Mouse (Mus musculus) liver, embryonic 11.5 days (tissue): ENCODE data around the gene Prom2. TPM values are rescaled to one million over a fixed set of nuclear protein-coding genes. Genes with fewer than 3 reads are reported as not detected.

Experiments used
- ATAC-seq: fragments of 200-750 bp; cut with Nextera tagmentation; replicated peaks from 2 replicates; pipeline ENCODE4 v1.8.0; 2017; ENCODE audit warnings: moderate number of reproducible peaks, mild to moderate bottlenecking, moderate TSS enrichment, moderate library complexity; ENCODE audit not compliant: low FRiP score
- DNase-seq: peaks from one replicate; pipeline ENCODE4 v3.0.0-alpha.2; 2017; ENCODE audit warnings: low spot score
- H3K27ac ChIP-seq: fragments of 300-500 bp; sonication (generic); 2 replicates; pipeline ENCODE4 v1.5.1; 2014; ENCODE audit warnings: mild to moderate bottlenecking, low read depth, low read length, control low read depth
- H3K27me3 ChIP-seq: fragments of 300-500 bp; sonication (generic); replicated peaks from 2 replicates; pipeline ENCODE4 v1.6.1; 2014; ENCODE audit warnings: low read length, mixed read lengths; ENCODE audit not compliant: control insufficient read depth, insufficient read depth
- H3K36me3 ChIP-seq: fragments of 300-500 bp; sonication (generic); 2 replicates; pipeline ENCODE4 v1.6.1; 2014; ENCODE audit warnings: mild to moderate bottlenecking, low read length, moderate library complexity, mixed read lengths; ENCODE audit not compliant: control insufficient read depth, insufficient read depth
- H3K4me1 ChIP-seq: fragments of 300-500 bp; sonication (generic); replicated peaks from 2 replicates; pipeline ENCODE4 v1.6.1; 2014; ENCODE audit warnings: low read length, mixed read lengths; ENCODE audit not compliant: control insufficient read depth, insufficient read depth
- H3K4me2 ChIP-seq: fragments of 300-500 bp; sonication (generic); 2 replicates; pipeline ENCODE4 v1.6.1; 2014; ENCODE audit warnings: mild to moderate bottlenecking, control low read depth, moderate library complexity
- H3K4me3 ChIP-seq: fragments of 300-500 bp; sonication (generic); 2 replicates; pipeline ENCODE4 v1.5.1; 2014; ENCODE audit warnings: low read depth, low read length, control low read depth
- H3K9ac ChIP-seq: fragments of 300-500 bp; sonication (generic); 2 replicates; pipeline ENCODE4 v1.6.1; 2014; ENCODE audit warnings: low read depth, low read length, control low read depth
- H3K9me3 ChIP-seq: fragments of 300-500 bp; sonication (generic); 2 replicates; pipeline ENCODE4 v1.6.1; 2016; ENCODE audit warnings: low read length, inconsistent platforms, mixed read lengths; ENCODE audit not compliant: control insufficient read depth
- WGBS: fragments of 180-500 bp; shearing (Covaris S2); extraction: QIAGEN DNeasy Blood & Tissue Kit; methylation state at CpG from one replicate; pipeline ENCODE4 v1.1.7; 2014; 5-methylcytosine and 5-hydroxymethylcytosine counted together
- polyA plus RNA-seq: library from polyadenylated mRNA; unstranded; fragments of >200 nt; fragmentation: Nextera tagmentation; extraction: Ambion mirVana; gene quantifications from 2 replicates; pipeline ENCODE4 v1.2.1, GENCODE M21; 2014

Prom2 gene
- polyA plus RNA-seq, 1 experiment from 2014 or later: 0.25 TPM

DNA sequence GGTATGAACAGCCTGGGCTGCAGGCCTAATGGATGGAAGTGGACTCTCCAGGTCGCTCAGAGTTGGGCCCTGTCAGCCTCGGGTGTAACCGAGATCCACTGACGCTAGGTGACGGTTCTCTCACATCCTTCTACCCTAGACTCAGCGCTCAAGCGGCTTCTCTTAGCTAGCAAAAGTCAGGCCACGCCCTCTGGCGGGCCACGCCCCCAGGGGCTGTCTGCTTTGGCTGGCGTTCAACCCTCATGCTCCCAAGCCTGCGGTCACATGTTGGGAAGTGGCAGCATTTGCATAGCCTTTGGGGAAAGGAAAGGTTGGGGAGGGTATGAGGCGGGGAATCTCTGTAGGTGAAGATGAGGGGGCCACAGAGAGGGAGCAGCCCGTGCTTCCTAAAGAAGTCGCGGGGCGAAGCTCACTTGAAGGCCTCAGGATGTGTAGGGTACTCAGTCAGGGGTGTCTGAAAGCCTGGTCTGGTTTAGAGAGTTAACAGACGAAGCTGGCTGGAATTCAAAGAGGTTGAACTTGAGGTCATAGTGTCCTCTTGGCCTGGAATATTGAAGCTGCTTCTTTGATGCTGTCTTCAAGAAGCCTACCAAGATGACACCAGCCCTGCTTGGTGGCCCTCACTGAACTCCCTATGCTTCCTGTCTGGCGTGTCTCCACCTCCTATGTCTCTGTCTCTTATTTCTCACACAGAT, 56.6 kb downstream of the Prom2 start:
- Histone ChIP-seq H3K9me3 (no peaks in the 10 kb centered on the region), H3K4me3 (no peak overlapping the region), H3K27ac (no peak overlapping the region), H3K36me3 (no peaks in the 10 kb centered on the region), H3K27me3 (peaks cover 64% of the 10 kb centered on the region), H3K4me2 (peak overlapping the region; percentile 46), H3K4me1 (peaks cover 4% of the 10 kb centered on the region; the same call in 1 of the 2 replicates), H3K9ac (no peak overlapping the region)
- peak; percentile 67 for DNase-seq
- ATAC-seq: peak; percentile 59; the same call in 1 of the 2 replicates
- WGBS: 10% methylated on average over 19 of the region's 19 CpGs

DNA sequence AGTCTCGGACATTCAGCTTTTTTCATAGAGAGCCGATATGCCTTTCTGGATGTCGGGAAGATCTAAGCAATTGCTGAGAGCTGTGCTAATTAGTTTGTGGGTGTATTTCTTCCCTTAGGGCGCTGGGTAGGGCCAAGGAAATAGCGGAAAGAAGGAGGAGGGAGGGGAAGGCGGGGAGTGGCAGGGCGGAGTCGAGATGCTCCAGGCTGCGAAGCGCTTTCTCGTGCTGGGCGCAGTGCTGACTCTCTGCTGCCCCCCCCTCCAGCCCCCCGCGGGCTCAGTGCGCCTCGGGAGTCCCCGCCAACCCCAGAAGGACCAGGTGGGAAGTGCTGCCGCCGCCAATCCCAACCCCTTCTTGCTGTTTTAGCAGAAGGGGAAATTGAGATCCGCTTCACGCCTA, 58.3 kb downstream of the Prom2 start:
- ATAC-seq: no peak
- Histone ChIP-seq H3K4me3 (peak overlapping the region; percentile 47; the same call in 1 of the 2 replicates), H3K27me3 (peaks cover 69% of the 10 kb centered on the region), H3K9ac (no peak overlapping the region), H3K4me2 (peak overlapping the region; percentile 67), H3K9me3 (no peaks in the 10 kb centered on the region), H3K27ac (no peak overlapping the region), H3K36me3 (no peaks in the 10 kb centered on the region), H3K4me1 (peaks cover 4% of the 10 kb centered on the region; the same call in 1 of the 2 replicates)
- 2% methylated on average over 20 of the region's 21 CpGs for WGBS
- no peak for DNase-seq

DNA sequence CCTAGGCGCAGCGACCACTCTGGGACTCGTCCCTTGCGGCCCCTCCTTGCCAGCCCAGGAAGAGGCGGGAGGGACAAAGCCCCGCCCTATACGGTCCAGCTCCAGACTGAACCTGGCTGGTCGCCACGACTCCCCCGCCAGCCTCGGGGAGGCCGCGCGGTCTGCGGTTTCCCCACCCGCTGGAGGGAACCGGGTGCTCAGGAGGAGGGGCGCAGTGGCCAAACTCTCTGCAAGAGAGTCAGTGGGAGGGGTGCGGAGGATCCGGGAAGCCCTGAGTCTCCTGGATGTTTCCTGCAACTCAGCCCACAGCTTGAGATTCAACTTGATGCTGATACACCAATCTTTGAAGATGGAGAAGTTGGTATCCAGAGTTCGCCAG, 58.7 kb downstream of the Prom2 start:
- Histone ChIP-seq H3K27ac (no peak overlapping the region), H3K4me3 (peak overlapping the region; percentile 47), H3K9ac (no peak overlapping the region), H3K9me3 (no peaks in the 10 kb centered on the region), H3K27me3 (peaks cover 69% of the 10 kb centered on the region), H3K36me3 (no peaks in the 10 kb centered on the region), H3K4me2 (peak overlapping the region; percentile 67), H3K4me1 (peaks cover 4% of the 10 kb centered on the region; the same call in 1 of the 2 replicates)
- under 1% methylated on average over 21 of the region's 21 CpGs for WGBS
- peak; percentile 56 for DNase-seq
- ATAC-seq: peak; percentile 53

DNA sequence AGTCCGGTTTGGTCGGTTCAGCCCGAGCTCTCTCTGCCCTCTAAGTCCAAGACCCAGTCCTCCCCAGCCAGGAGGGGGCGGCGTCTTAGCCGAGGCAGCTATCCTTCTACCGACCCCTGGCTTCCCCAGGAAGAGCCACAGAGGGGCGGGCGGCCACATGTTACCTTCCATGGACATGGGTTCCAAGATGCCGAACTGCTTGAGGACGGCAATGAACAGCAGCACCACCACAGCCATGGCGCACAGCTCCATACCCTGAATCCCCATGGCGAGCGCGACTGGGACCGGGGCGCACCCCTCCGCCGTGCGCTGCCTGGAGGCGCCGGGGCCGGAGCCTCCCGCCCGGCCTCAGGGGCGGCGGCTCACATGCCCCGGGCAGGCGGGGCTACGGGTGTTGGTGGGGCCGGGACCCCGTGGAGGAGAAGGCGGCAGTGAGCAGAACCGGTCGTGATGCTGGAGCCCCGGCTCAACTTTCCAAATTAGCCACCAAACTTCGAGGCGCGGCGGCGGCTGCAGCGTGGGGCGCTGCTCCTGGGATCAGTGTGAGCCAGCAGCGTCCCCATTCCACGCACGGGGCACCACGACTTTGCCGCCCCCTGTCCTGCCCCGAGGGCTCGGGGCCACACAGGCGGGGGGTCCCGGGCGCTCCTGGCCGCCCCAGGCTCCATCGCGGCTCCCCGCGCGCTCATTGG, 59.3 kb downstream of the Prom2 start:
- Histone ChIP-seq H3K4me3 (peak overlapping the region; percentile 47), H3K36me3 (no peaks in the 10 kb centered on the region), H3K4me1 (peaks cover 4% of the 10 kb centered on the region; the same call in 1 of the 2 replicates), H3K27me3 (peaks cover 69% of the 10 kb centered on the region), H3K9ac (no peak overlapping the region; the same call in 1 of the 2 replicates), H3K4me2 (peak overlapping the region; percentile 67), H3K27ac (no peak overlapping the region), H3K9me3 (no peaks in the 10 kb centered on the region)
- WGBS: under 1% methylated on average over 59 of the region's 59 CpGs
- ATAC-seq (no peak), DNase-seq (no peak)

DNA sequence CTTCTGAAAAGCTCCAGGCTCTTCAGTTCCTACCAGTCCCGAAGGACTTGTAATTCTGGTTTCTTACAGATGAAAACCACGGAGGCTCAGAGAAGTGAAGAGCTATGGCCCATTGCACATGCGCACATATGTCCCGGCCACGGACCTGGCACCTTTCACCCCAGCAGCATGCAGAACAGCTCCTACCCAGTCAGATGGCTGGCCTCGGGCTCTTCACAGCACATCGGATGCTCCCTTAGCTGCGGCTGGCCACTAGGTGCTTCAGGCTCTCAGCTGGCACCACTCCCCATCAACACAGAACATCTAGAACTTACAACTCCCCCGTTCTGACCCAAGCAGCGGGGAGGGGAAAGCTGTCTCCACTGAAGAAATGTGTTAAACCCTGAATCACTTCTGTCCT, 61.5 kb downstream of the Prom2 start:
- peaks cover 4% of the 10 kb centered on the region; the same call in 1 of the 2 replicates for H3K4me1 ChIP-seq
- no peaks in the 10 kb centered on the region for H3K9me3 ChIP-seq
- H3K27ac ChIP-seq: no peak overlapping the region
- H3K27me3 ChIP-seq: peaks cover 57% of the 10 kb centered on the region
- no peak overlapping the region for H3K4me3 ChIP-seq
- ATAC-seq (no peak), DNase-seq (no peak)
- no peaks in the 10 kb centered on the region for H3K36me3 ChIP-seq
- 59% methylated on average over 10 of the region's 10 CpGs for WGBS
- no peak overlapping the region for H3K4me2 ChIP-seq
- H3K9ac ChIP-seq: no peak overlapping the region

DNA sequence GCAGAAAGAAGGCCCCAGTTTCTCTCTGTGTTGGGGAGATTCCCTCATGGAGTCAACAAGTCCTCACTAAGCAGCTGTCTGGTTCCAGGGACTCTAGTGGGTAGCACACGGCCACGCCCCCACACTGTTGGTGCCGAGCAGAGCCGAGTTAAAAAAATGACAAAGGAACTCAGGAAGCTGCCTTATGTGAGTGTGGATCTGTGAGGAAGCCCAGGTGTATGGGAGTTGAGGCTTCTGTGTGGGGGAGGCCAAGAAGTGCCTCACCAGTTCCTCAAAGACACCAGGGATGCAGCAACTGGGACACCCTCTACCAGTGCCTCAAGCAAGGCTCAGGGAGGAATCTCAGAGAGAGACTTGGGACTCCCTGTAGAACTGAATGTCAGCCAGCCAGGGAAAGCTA, 62.1 kb downstream of the Prom2 start:
- Histone ChIP-seq H3K9me3 (no peaks in the 10 kb centered on the region), H3K4me3 (no peak overlapping the region), H3K4me2 (no peak overlapping the region), H3K9ac (no peak overlapping the region), H3K27ac (no peak overlapping the region), H3K27me3 (peaks cover 51% of the 10 kb centered on the region), H3K4me1 (peaks cover under 1% of the 10 kb centered on the region; the same call in 1 of the 2 replicates), H3K36me3 (no peaks in the 10 kb centered on the region)
- 85% methylated on average over 4 of the region's 4 CpGs for WGBS
- ATAC-seq: no peak
- DNase-seq: no peak

Other genes with a start within 250 kb of the Prom2 start
- gene Dusp2, start 205.3 kb downstream of the Prom2 start, polyA plus RNA-seq: 8.8 and 10.1 TPM in 2 replicates
- not detected in 2 replicates for gene Astl, start 202.8 kb downstream of the Prom2 start, polyA plus RNA-seq
- 20.1 and 20.7 TPM in 2 replicates for gene Adra2b, start 178.3 kb downstream of the Prom2 start, polyA plus RNA-seq
- gene Gpat2, start 116.3 kb downstream of the Prom2 start, polyA plus RNA-seq: 0.43 and 0.92 TPM in 2 replicates
- 16.6 and 19.9 TPM in 2 replicates for gene Fahd2a, start 96.9 kb downstream of the Prom2 start, polyA plus RNA-seq
- gene Kcnip3, start 19.4 kb downstream of the Prom2 start, polyA plus RNA-seq: 1.3 and 1.4 TPM in 2 replicates
- gene Zfp661, start 45.6 kb upstream of the Prom2 start, polyA plus RNA-seq: 3.2 and 4.0 TPM in 2 replicates
- 202 and 214 TPM in 2 replicates for gene Mrps5, start 45.8 kb upstream of the Prom2 start, polyA plus RNA-seq
- 0.11 TPM in 1 of 2 replicates, not detected in the other for gene Mal, start 115.2 kb upstream of the Prom2 start, polyA plus RNA-seq
- gene Mall, start 188.5 kb upstream of the Prom2 start, polyA plus RNA-seq: 0.17 and 0.22 TPM in 2 replicates
- gene Nphp1, start 247.4 kb upstream of the Prom2 start, polyA plus RNA-seq: 12.5 and 12.8 TPM in 2 replicates